In genomic region chr16:91496206-91496605, GRCm38 (mm10) we compare ENCODE assay signal across 20 mouse cellular contexts. TPM values are rescaled to one million over a fixed set of nuclear protein-coding genes. Genes with fewer than 3 reads are reported as not detected.
A peak's percentile ranks its signal among the peaks of the same experiment; 100 is the strongest.
DNase-seq lines count a peak whose midpoint lies in the region; ATAC-seq and TF ChIP-seq lines count a peak whose summit lies in the region.
"Had no signal": no experiment of that assay in that cellular context is flagged by ENCODE, and none has a peak within 500 bp of the region (broad histone marks: within the 10 kb centered on the region; RNA-seq: fewer than 3 reads in every experiment).

No protein-coding gene starts in this region.

- no peaks in the 10 kb centered on the region for H3K27me3 ChIP-seq in hindbrain, postnatal 0 days (ENCODE audit: insufficient read depth, low read length)
- H3K27me3 ChIP-seq: kidney, embryonic 15.5 days; limb, embryonic 15.5 days; neural tube, embryonic 12.5 days had no signal

- H3K4me1 ChIP-seq in hindbrain, postnatal 0 days (ENCODE audit: insufficient read depth, low read length), result no peaks in the 10 kb centered on the region
- H3K4me1 ChIP-seq: embryonic facial prominence, embryonic 10.5 days; limb, embryonic 15.5 days; neural tube, embryonic 12.5 days had no signal

- WGBS in hindbrain, postnatal 0 days, result 94% methylated on average over 17 of the region's 17 CpGs

- no peak overlapping the region for H3K27ac ChIP-seq in hindbrain, postnatal 0 days
- H3K27ac ChIP-seq: embryonic facial prominence, embryonic 10.5 days; kidney, embryonic 15.5 days; limb, embryonic 15.5 days; neural tube, embryonic 12.5 days had no signal

- no peak overlapping the region for H3K4me2 ChIP-seq in hindbrain, postnatal 0 days (ENCODE audit: low read depth, low read length)
- H3K4me2 ChIP-seq: heart, embryonic 11.5 days; kidney, embryonic 15.5 days; limb, embryonic 15.5 days; neural tube, embryonic 12.5 days had no signal

- ATAC-seq in hindbrain, postnatal 0 days, result no peak
- ATAC-seq: forebrain, embryonic 16.5 days; midbrain, embryonic 16.5 days had no signal

- no peak overlapping the region for H3K4me3 ChIP-seq in hindbrain, postnatal 0 days (ENCODE audit: low read length)
- H3K4me3 ChIP-seq: embryonic facial prominence, embryonic 10.5 days; kidney, embryonic 15.5 days; limb, embryonic 15.5 days; neural tube, embryonic 12.5 days had no signal

- H3K9ac ChIP-seq in hindbrain, postnatal 0 days (replicated peaks; ENCODE audit: low read length), result no peak overlapping the region
- H3K9ac ChIP-seq: kidney, embryonic 15.5 days; limb, embryonic 15.5 days; neural tube, embryonic 12.5 days had no signal

- peaks cover 70% of the 10 kb centered on the region for H3K36me3 ChIP-seq in hindbrain, postnatal 0 days (ENCODE audit: insufficient read depth, low read length)

- no peak for TF ChIP-seq CTCF in hindbrain, postnatal 0 days (IDR thresholded peaks at IDR 0.05; ENCODE audit: low read depth)

- intact Hi-C loops in left cerebral cortex, postnatal 4 days (cut with DNase I), result no loop called here

- no peaks in the 10 kb centered on the region for H3K9me3 ChIP-seq in hindbrain, postnatal 0 days (ENCODE audit: low read length)
- H3K9me3 ChIP-seq: embryonic facial prominence, embryonic 10.5 days; kidney, embryonic 15.5 days; limb, embryonic 15.5 days; neural tube, embryonic 12.5 days had no signal

- peak; percentile 31 to 34 for DNase-seq in cerebellum, adult 18-20 months
- no peak for DNase-seq in cerebellum, postnatal 4 days (ENCODE audit: low spot score in 2 of 2)
- peak; percentile 43 for DNase-seq in left cerebral cortex, postnatal 4 days
- no peak for DNase-seq in left cerebral cortex, adult 9 months (ENCODE audit: low spot score in 2 of 2)
- peak; percentile 52 for DNase-seq in ES-CJ7 (ENCODE audit: low read depth, low spot score)
- peak; percentile 52 to 59 for DNase-seq in cerebellum, postnatal 10 days
- DNase-seq in spleen, postnatal 14 days (ENCODE audit: low spot score in 2 of 2), result no peak
- DNase-seq in hindbrain, postnatal 0 days (ENCODE audit: low spot score), result no peak
- DNase-seq: gastrocnemius, postnatal 10 days; heart, postnatal 36 days; layer of hippocampus, adult 9-11 months; lung, adult 2 months; thymus, adult 18-20 months had no signal

RNA-seq across cellular contexts. Expression of gene Ifnar1, which starts 11.2 kb away (rescaled TPM):
- total RNA-seq in left cerebral cortex, postnatal 4 days (2021), result 10 to 100 TPM; 83.8 to 92.7 TPM
- 53.1 and 60.5 TPM in 2 replicates for total RNA-seq in hindbrain, postnatal 0 days (2014; rRNA removed)
- polyA plus RNA-seq in hindbrain, postnatal 0 days (2015; fragmentation: Nextera tagmentation; extraction: Ambion mirVana), result 33.6 and 34.1 TPM in 2 replicates

RNA-seq across cellular contexts. Expression of gene Ifngr2, which starts 50.7 kb away (rescaled TPM):
- total RNA-seq in left cerebral cortex, postnatal 4 days (2021), result 10 to 100 TPM; 88.8 to 89.4 TPM
- total RNA-seq in hindbrain, postnatal 0 days (2014; rRNA removed), result 53.1 and 68.4 TPM in 2 replicates
- 131 and 140 TPM in 2 replicates for polyA plus RNA-seq in hindbrain, postnatal 0 days (2015; fragmentation: Nextera tagmentation; extraction: Ambion mirVana)

Comparison
In these comparisons a context has a peak if more than half of its experiments do, and no peak if none do; other contexts are left out.
1. DNase-seq: peak in cerebellum, adult 18-20 months (2 of 2), left cerebral cortex, postnatal 4 days (single experiment), ES-CJ7 (single experiment) and cerebellum, postnatal 10 days (2 of 2); none in cerebellum, postnatal 4 days (0 of 2), left cerebral cortex, adult 9 months (0 of 2), spleen, postnatal 14 days (0 of 2) and hindbrain, postnatal 0 days (single experiment).